Mouse (Mus musculus): ENCODE results near the gene Ly6g6e.

The Ly6g6e gene

DNA sequence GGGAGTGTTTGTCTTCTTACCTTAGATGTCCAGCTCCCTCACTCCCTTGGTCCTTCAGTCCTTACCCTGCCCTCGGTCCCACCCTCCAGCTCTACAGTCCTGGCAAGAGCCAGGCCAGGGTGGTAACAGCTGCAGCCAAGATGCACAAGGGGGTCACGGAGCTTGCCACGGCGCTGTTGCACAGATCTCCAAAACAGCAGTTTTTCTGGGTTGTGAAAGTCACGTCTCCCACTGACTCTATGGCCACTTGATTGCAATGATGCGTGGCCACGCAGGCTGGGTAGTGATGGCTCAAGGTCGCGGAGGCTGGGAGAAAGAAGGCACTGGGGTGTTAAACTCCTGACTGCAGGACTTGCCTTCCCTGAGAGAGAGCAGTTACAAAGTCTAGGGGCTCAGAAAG is 5.2 kb upstream of the Ly6g6e start:
- DNase-seq (ENCODE audit: low read depth, low spot score), result no peak

GRCm38 (mm10) chr17:35074097-35074496 is 2.6 kb upstream of the Ly6g6e start:
- no peak for DNase-seq (ENCODE audit: low read depth, low spot score)

DNA sequence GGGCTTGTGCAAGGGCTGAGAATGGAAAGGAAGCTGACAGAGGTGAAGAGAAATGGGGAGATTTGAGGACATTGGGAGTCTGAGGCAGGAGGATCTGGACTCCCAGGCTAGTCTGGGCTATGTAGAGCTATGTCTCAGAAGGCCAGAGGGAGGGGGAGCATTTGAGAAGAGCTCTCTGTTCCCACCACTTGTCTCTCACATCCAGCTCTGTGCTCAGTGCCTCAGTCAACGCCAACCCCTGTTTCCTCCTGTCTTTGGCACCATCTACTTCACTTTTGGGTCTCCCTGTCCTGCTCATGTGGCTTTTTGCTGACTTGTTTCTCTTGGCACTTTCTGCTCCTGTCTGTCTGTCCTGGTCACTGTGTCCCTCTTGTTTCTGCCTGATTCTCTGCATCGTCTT is 583 bp downstream of the Ly6g6e start:
- no peak for DNase-seq (ENCODE audit: low read depth, low spot score)

- no peak for DNase-seq (ENCODE audit: low read depth, low spot score)
Observed at GRCm38 (mm10) chr17:35077786-35078233, 1.1 kb downstream of the Ly6g6e start, which contains the start of gene Ly6g6d. Ly6g6d (minus strand) TSS chr17:35078065.

- no peak for DNase-seq (ENCODE audit: low read depth, low spot score)
Observed at GRCm38 (mm10) chr17:35079778-35080177, 3.1 kb downstream of the Ly6g6e start.

DNA sequence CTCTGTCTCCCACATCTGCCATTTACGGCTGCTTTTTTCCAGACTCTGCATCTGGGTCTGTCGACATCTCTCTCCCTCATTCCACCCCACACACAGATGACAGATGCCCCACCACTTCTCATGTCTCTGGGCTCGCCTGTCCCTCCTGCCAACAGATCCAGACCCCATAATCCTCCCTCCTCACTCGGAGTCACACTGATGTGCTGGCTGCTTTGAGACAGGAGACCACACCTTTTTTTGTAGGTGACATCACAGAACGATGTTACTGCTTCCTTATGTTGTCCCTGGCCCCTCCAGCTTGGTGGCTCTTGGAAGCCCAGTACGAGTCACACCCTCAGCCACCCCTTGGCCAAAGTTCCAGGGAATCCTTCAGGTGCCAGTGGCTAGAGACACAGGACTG is 3.5 kb downstream of the Ly6g6e start:
- no peak for DNase-seq (ENCODE audit: low read depth, low spot score)

- no peak for DNase-seq (ENCODE audit: low read depth, low spot score)
Observed at GRCm38 (mm10) chr17:35080710-35081109, 4.0 kb downstream of the Ly6g6e start.

DNA sequence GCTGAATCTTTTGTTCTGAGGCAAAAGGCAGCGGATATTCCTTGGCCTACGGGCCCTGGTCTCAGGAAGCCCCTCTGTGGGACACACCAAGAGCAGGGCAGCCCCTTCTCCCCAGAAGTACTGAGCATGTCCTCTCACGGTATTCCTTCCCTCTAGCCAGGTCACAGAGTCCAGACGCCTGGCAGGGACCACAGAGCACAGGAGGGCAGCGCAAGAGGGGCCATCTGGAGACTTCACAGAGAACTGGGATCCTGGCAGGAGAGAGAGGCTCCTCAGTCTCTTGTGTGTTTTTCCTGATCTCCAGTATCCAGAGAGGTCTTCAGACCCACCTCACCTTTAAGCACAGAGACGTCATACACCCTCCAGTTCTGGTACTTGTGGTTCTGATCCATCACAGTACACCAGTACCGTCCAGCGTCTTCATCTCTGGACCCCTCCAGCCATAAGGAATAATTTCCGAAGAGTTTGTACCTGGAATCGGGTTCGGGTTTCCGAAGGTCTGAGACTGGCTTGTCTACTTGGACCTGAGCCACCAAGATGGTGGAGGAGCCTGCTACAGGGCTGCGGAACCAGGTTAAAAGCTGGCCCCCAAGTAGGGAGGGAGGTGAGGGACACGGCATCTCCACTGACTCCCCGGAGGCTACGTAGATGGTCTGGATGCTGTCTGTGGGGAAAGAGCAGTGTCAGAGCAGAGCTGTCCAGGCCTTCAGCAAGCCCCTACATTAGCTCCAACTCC is 6.3 kb downstream of the Ly6g6e start:
- DNase-seq (ENCODE audit: low read depth, low spot score), result no peak

- DNase-seq (ENCODE audit: low read depth, low spot score), result no peak
Observed at GRCm38 (mm10) chr17:35083929-35084497, 7.3 kb downstream of the Ly6g6e start.

DNA sequence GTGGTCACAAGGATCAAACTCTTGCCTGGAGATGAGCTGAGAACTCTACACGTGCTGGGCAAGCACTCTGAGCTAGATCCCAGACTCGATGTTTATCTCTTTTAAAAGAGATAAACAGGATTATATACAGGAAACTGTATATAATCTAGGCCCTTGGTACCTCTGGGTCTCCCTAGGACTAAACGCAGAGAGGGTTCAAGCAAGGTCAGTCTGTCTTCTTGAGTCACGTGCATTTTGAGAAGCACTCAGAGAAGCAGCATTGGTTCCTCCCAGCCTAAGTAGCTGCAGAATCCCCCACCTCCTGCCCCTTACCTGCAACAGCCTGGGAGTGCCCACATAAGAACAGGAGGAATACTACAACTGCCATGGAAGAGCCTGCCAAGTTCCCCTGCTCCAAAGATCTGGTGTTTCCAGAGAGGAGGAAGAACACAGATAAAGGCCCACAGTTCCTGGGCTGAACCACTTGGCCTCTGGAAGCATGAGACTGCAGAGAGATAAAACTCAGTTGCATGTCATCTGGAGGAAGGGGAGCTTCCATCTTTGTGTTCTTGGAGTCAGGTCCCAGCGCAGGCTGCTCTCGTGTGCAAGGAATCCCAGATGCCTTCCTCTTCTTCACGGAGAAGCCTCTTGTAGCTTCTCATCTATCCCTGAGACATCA is 8.6 kb downstream of the Ly6g6e start, which contains the start of gene Ly6g6f:
Ly6g6f (minus strand) TSS at position 403 of the 658 bp plus-strand sequence.
- no peak for DNase-seq (ENCODE audit: low read depth, low spot score)

GRCm38 (mm10) chr17:35088151-35088550 is 11.4 kb downstream of the Ly6g6e start:
- DNase-seq (ENCODE audit: low read depth, low spot score), result no peak

GRCm38 (mm10) chr17:35088825-35089644 is 12.3 kb downstream of the Ly6g6e start, which contains the start of gene Abhd16a:
Abhd16a (plus strand) TSS chr17:35089263.
- DNase-seq (ENCODE audit: low read depth, low spot score), result peak; percentile 84

DNA sequence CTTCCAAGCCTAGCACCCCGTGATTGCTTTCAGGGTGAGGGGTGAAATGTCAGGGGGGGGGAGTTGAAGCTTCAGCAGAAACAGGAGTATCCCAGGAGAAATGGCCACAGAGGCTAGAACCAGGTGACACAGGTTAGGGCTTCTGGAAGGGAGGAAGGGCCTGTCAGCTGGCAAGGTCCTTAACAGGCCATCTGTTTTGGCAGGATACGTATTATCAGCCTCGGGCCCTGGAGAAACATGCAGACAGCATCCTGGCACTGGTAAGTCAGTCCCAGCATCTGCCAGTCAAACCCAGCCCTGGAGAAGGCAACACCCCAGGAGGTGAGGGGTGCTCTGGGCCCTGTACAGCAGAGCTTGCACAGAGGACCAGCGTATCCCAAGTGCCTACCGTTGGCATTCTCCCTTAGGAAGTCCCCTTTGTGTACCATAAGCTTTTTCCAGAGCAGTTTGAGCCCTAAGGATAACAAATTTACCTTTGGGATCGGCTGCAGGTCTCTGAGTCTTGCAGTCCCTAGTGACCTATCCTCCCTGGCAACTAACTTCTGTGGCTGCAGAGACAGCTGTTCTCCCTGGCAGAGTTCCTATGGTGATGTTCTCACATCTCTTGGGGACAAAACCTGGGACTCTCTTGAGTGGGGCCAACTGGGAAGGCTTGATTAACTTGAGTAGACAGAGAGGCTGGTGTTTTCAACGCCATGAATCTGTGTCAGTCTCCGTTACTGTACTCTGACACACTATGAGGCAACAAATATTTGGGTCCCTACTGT is 13.6 kb downstream of the Ly6g6e start:
- no peak for DNase-seq (ENCODE audit: low read depth, low spot score)

DNA sequence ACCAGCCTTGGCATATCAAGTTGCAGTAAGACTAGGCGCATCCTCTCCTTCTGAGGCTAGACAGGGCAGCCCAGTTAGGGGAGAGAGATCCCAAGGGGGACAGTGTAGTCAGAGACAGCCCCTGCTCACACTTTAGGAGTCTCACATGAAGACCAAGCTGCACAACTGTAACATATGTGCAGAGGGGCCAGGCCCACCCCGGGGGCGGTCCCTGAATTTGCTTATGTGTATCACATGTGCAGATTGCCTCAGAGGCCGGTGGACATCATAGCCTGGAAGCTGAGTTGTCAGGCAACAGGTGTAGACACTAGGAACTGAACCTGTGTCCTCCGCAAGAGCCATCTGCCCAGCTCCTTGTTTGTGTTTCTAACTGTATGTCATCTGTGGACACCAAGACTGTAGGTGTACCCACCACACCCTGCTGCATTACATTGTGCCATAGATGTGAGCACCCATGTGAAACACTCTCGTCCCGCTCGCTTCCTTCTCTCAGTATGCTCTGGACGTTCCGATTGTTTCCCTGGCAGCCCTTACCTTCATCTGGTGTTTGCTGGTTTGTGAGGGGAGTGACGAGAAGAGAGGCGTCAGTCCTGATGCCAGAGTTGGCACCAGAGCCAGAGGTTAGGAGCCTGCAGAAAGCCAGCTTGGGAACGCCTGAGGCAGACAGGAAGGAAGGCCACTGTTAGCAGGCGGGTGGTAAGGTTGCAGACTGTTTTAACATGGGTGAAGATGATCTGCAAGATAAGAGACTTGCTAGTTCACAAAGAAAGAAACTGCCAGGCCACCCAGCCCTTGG is 15.9 kb downstream of the Ly6g6e start:
- no peak for DNase-seq (ENCODE audit: low read depth, low spot score)

GRCm38 (mm10) chr17:35094475-35095365 is 18.0 kb downstream of the Ly6g6e start:
- no peak for DNase-seq (ENCODE audit: low read depth, low spot score)

GRCm38 (mm10) chr17:35096597-35096996 is 19.9 kb downstream of the Ly6g6e start:
- no peak for DNase-seq (ENCODE audit: low read depth, low spot score)

DNA sequence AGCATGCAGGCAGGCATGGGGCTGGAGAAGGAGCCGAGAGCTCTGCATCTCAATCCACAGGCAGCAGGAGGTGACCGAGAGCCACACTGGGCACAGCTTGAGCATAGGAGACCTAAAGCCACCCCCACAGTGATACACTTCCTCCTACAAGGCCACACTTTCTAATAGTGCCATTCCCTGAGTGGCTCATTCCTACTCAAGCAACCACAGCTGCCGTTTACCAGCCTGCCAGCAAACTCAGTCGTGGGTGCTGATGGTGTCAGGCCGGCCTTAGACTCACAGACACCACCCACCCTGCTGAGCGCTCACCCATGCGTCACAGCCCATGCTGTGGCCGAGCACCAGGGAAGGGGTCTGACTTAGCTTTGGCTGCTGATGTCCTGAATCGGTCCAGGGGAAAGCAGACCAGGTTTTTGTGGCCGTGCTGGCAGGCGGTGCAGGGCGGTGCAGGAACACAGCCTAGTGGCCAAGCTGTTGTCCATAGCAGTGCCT is 20.5 kb downstream of the Ly6g6e start:
- no peak for DNase-seq (ENCODE audit: low read depth, low spot score)

GRCm38 (mm10) chr17:35100196-35100765 is 23.6 kb downstream of the Ly6g6e start:
- no peak for DNase-seq (ENCODE audit: low read depth, low spot score)

- DNase-seq (ENCODE audit: low read depth, low spot score), result no peak
Observed at GRCm38 (mm10) chr17:35101161-35101560, 24.5 kb downstream of the Ly6g6e start.
